Mouse (Mus musculus): Measurements from ENCODE around the gene Pik3c2b.

GRCm38 (mm10) chr1:133068669-133069274 is 23.3 kb downstream of the Pik3c2b start:
- TF ChIP-seq CTCF (IDR thresholded peaks at IDR 0.05; ENCODE audit: low read depth) (no peak), EP300 (IDR thresholded peaks at IDR 0.05; ENCODE audit: low read depth) (no peak)
